Mouse (Mus musculus) forebrain, embryonic 16.5 days (tissue): ENCODE results near the gene Gstp1. TPM values are rescaled to one million over a fixed set of nuclear protein-coding genes. Genes with fewer than 3 reads are reported as not detected.

ENCODE experiments used
- ATAC-seq: fragments of 200-750 bp; cut with Nextera tagmentation; 2 replicates; pipeline ENCODE4 v1.8.0; 2017; ENCODE audit warnings: mild to moderate bottlenecking, moderate library complexity
- H3K27ac ChIP-seq: fragments of 300-500 bp; sonication (generic); 2 replicates; pipeline ENCODE4 v1.5.1; 2014; ENCODE audit warnings: low read length, control low read depth
- H3K27me3 ChIP-seq: fragments of 300-500 bp; sonication (generic); replicated peaks from 2 replicates; pipeline ENCODE4 v1.6.1; 2014; ENCODE audit warnings: low read length; ENCODE audit not compliant: control insufficient read depth, insufficient read depth
- H3K36me3 ChIP-seq: fragments of 300-500 bp; sonication (generic); 2 replicates; pipeline ENCODE4 v1.6.1; 2014; ENCODE audit not compliant: control insufficient read depth, insufficient read depth
- H3K4me1 ChIP-seq: fragments of 300-500 bp; sonication (generic); replicated peaks from 2 replicates; pipeline ENCODE4 v1.6.1; 2014; ENCODE audit warnings: low read length; ENCODE audit not compliant: control insufficient read depth, insufficient read depth
- H3K4me2 ChIP-seq: fragments of 300-500 bp; sonication (generic); 2 replicates; pipeline ENCODE4 v1.6.1; 2014; ENCODE audit warnings: mild to moderate bottlenecking, low read length, control low read depth
- H3K4me3 ChIP-seq: fragments of 300-500 bp; sonication (generic); replicated peaks from 2 replicates; pipeline ENCODE4 v1.5.1; 2014; ENCODE audit warnings: mild to moderate bottlenecking, low read length, control low read depth
- H3K9ac ChIP-seq: fragments of 300-500 bp; sonication (generic); replicated peaks from 2 replicates; pipeline ENCODE4 v1.6.1; 2014; ENCODE audit warnings: low read depth, low read length, control low read depth
- H3K9me3 ChIP-seq: fragments of 300-500 bp; sonication (generic); 2 replicates; pipeline ENCODE4 v1.6.1; 2016; ENCODE audit warnings: low read length; ENCODE audit not compliant: control insufficient read depth
- WGBS: fragments of 180-500 bp; shearing (Covaris S2); extraction: QIAGEN DNeasy Blood & Tissue Kit; methylation state at CpG from one replicate; pipeline ENCODE4 v1.1.7; 2014; 5-methylcytosine and 5-hydroxymethylcytosine counted together
- polyA plus RNA-seq: library from polyadenylated mRNA; unstranded; fragments of >200 nt; fragmentation: Nextera tagmentation; extraction: Ambion mirVana; gene quantifications from 2 replicates; pipeline ENCODE4 v1.2.1, GENCODE M21; 2015

The Gstp1 gene
- polyA plus RNA-seq, 1 experiment from 2014 or later, result 460 TPM

GRCm38 (mm10) chr19:4000119-4000900 lies 37.5 kb downstream of the Gstp1 start, which contains the start of the genes Nudt8 and Gm49405:
Nudt8 (plus strand) TSS chr19:4000580.
Gm49405 (plus strand) TSS chr19:4000626.
- H3K4me1 ChIP-seq, result peaks cover 13% of the 10 kb centered on the region
- WGBS, result under 1% methylated on average over 64 of the region's 64 CpGs
- peak within 1 kb of the TSS; percentile 99 for H3K9ac ChIP-seq
- H3K4me3 ChIP-seq, result peak within 1 kb of the TSS; percentile 92
- no peaks in the 10 kb centered on the region for H3K27me3 ChIP-seq
- H3K4me2 ChIP-seq, result peak within 1 kb of the TSS; percentile 74
- ATAC-seq, result peak; percentile 94
- H3K36me3 ChIP-seq, result no peaks in the 10 kb centered on the region
- peak within 1 kb of the TSS; percentile 98 for H3K27ac ChIP-seq
- H3K9me3 ChIP-seq, result no peaks in the 10 kb centered on the region

DNA sequence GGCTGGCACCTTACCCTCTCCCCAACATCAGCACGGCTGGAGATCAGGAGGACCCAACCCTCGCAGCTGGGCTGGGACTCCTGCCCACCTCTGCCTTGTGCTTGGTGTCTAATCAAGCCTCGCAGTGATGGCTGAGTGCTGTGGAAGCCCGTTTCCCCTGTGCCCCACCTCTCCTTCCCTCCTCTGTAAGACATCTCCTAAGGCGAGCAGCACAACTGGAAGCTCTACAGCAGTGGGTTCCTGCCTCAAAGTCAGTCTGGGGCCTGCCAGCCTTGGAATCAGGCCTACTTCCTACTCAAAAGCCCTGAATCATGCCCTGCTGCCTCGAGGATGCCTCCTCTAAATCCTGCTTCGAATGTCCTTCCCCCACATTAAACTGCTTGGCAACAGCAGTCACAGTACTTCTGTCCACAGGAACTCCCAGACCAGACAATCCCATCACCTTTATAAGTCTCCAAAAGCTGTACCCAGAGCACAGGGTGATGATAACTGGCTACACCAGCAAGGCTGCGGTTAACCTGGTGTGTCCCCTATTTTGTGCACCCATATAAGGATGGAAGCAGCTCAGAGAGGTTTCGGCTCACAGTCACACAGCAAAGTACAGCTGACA lies 38.6 kb downstream of the Gstp1 start:
- H3K4me2 ChIP-seq, result peak overlapping the region; percentile 74
- no peak overlapping the region; the same call in 1 of the 2 replicates for H3K9ac ChIP-seq
- peaks cover 13% of the 10 kb centered on the region for H3K4me1 ChIP-seq
- no peaks in the 10 kb centered on the region for H3K27me3 ChIP-seq
- H3K36me3 ChIP-seq, result no peaks in the 10 kb centered on the region
- H3K9me3 ChIP-seq, result no peaks in the 10 kb centered on the region
- H3K27ac ChIP-seq, result no peak overlapping the region
- WGBS, result 89% methylated on average over 9 of the region's 9 CpGs
- H3K4me3 ChIP-seq, result no peak overlapping the region; the same call in 1 of the 2 replicates
- ATAC-seq, result no peak

DNA sequence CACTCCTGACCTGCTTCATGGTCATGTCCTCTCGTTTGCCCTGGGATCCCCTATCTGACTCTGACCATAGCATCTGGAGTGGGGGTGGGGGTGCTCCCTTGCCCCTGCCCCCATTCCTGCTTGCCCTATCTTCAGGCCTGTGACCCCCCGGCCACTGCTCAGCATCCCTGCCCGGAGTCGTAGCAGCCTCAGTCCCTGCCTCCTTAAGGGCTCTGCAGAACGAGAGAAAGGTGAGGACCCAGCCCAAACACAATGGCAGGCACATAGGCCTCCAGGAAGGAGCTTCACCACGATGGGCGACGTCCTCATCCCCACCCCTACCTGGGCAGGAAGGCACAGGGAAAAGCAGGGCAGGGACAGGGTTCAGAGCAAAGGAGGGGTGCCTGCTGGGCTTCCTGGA lies 39.5 kb downstream of the Gstp1 start:
- 68% methylated on average over 8 of the region's 8 CpGs for WGBS
- Histone ChIP-seq H3K4me2 (no peak overlapping the region), H3K4me3 (no peak overlapping the region), H3K4me1 (peaks cover 13% of the 10 kb centered on the region), H3K27ac (no peak overlapping the region), H3K9ac (no peak overlapping the region), H3K36me3 (no peaks in the 10 kb centered on the region), H3K27me3 (no peaks in the 10 kb centered on the region), H3K9me3 (no peaks in the 10 kb centered on the region)
- ATAC-seq, result no peak

GRCm38 (mm10) chr19:3997231-3997630 lies 40.6 kb downstream of the Gstp1 start:
- Histone ChIP-seq H3K4me2 (no peak overlapping the region), H3K36me3 (no peaks in the 10 kb centered on the region), H3K4me3 (no peak overlapping the region), H3K27ac (no peak overlapping the region), H3K27me3 (no peaks in the 10 kb centered on the region), H3K9me3 (no peaks in the 10 kb centered on the region), H3K4me1 (peaks cover 13% of the 10 kb centered on the region), H3K9ac (no peak overlapping the region)
- WGBS, result 65% methylated on average over 8 of the region's 8 CpGs
- no peak for ATAC-seq

DNA sequence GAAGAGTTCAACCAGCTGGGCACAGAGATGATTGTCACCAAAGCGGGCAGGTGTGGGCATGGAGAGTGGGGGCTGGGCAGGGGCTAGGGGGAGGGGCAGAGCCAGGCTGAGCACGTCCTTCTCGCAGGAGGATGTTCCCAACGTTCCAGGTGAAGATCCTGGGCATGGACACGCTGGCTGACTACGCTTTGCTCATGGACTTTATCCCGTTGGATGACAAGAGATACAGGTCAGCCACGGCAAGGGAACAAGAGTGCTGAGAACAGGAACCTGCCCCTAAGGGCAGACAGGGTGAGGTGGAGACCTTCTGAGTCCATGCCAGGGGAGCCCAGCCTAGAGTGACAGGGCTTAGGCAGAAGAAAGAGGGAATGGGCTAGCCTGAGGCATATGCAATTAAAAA lies 41.0 kb downstream of the Gstp1 start:
- no peak overlapping the region for H3K4me2 ChIP-seq
- H3K4me1 ChIP-seq, result peaks cover 13% of the 10 kb centered on the region
- no peak for ATAC-seq
- H3K4me3 ChIP-seq, result no peak overlapping the region
- H3K27me3 ChIP-seq, result no peaks in the 10 kb centered on the region
- no peak overlapping the region for H3K9ac ChIP-seq
- 81% methylated on average over 8 of the region's 8 CpGs for WGBS
- no peaks in the 10 kb centered on the region for H3K36me3 ChIP-seq
- H3K27ac ChIP-seq, result no peak overlapping the region
- no peaks in the 10 kb centered on the region for H3K9me3 ChIP-seq

DNA sequence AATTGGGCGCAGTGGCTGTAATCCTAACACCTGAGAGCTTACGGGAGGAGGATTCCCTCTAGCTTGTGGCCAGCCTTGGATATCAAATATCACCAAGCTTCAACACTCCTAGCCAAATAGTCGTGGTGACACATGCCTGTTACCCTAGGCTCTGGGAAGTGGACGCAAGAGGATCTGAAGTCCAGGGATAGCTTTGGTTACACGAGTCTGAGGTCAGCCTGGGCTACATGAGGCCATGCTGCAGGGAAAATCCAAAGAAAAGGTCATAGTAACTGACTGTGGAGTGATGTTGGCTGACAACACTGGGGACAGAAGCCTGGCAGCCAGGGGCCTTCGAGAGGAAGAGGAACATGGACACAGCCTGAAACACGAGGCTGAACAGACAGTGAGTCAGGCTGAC lies 41.7 kb downstream of the Gstp1 start:
- H3K4me2 ChIP-seq, result no peak overlapping the region
- H3K9me3 ChIP-seq, result no peaks in the 10 kb centered on the region
- H3K4me1 ChIP-seq, result peaks cover 8% of the 10 kb centered on the region
- no peak overlapping the region for H3K9ac ChIP-seq
- no peak overlapping the region for H3K27ac ChIP-seq
- 74% methylated on average over 7 of the region's 7 CpGs for WGBS
- H3K27me3 ChIP-seq, result no peaks in the 10 kb centered on the region
- ATAC-seq, result no peak
- no peaks in the 10 kb centered on the region for H3K36me3 ChIP-seq
- no peak overlapping the region for H3K4me3 ChIP-seq

GRCm38 (mm10) chr19:3995505-3995904 lies 42.3 kb downstream of the Gstp1 start:
- 89% methylated on average over 3 of the region's 3 CpGs for WGBS
- ATAC-seq, result no peak
- Histone ChIP-seq H3K27ac (no peak overlapping the region), H3K36me3 (no peaks in the 10 kb centered on the region), H3K4me2 (no peak overlapping the region), H3K9me3 (no peaks in the 10 kb centered on the region), H3K4me3 (no peak overlapping the region), H3K27me3 (no peaks in the 10 kb centered on the region), H3K4me1 (peaks cover 6% of the 10 kb centered on the region), H3K9ac (no peak overlapping the region)

DNA sequence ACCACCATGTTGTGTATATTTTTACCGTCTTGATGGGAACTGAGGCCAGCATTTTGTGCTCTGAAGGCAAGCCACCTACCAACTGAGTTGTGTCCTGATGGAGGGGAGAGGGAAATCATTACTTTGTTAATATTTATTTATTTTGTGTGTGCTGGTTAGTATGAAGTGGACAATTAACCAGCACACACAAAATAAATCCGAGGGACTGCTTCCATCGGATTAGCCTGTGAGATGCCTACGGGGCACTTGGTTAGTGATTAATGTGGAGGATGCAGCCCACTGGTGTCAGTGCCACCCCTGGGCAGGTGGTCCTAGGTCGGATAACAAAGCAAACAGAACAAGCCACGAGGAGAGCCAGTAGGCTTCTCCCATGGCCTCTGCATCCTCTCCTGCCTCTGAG lies 42.9 kb downstream of the Gstp1 start:
- ATAC-seq, result no peak
- Histone ChIP-seq H3K9ac (no peak overlapping the region), H3K36me3 (no peaks in the 10 kb centered on the region), H3K4me1 (peaks cover 5% of the 10 kb centered on the region), H3K27me3 (no peaks in the 10 kb centered on the region), H3K4me2 (no peak overlapping the region), H3K27ac (no peak overlapping the region), H3K4me3 (no peak overlapping the region), H3K9me3 (no peaks in the 10 kb centered on the region)
- 68% methylated on average over 6 of the region's 6 CpGs for WGBS

DNA sequence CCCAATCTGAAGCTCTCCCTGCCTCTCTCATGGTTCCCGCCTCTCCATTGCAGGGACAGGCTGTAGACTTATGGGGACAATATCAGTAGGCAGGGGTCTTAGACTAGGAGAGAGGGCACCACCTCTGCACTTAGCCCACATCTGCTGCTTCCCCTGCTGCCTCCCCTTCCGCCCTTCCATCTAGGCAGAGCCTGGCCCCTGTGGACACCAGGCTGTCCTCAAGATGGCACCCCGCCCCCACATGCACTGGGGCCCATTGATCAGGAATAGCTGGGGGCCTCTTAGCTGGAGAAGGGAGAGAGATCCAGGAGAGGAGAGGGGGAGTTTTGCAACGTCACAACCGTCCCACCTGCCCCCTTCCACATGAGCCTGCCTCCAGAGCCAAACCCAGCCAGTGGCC lies 45.4 kb downstream of the Gstp1 start, which contains the start of gene Tbx10:
Gene Tbx10 (plus strand): TSS at position 337 of the 400 bp plus-strand sequence.
- no peak within 1 kb of the TSS for H3K9ac ChIP-seq
- no peak within 1 kb of the TSS for H3K4me3 ChIP-seq
- H3K4me1 ChIP-seq, result no peaks in the 10 kb centered on the region
- H3K9me3 ChIP-seq, result no peaks in the 10 kb centered on the region
- WGBS, result 54% methylated on average over 5 of the region's 5 CpGs
- no peaks in the 10 kb centered on the region for H3K36me3 ChIP-seq
- H3K27me3 ChIP-seq, result no peaks in the 10 kb centered on the region
- no peak within 1 kb of the TSS for H3K4me2 ChIP-seq
- no peak within 1 kb of the TSS for H3K27ac ChIP-seq
- no peak for ATAC-seq
